8 mouse cellular contexts compared by ENCODE assay signal in the genomic region with DNA sequence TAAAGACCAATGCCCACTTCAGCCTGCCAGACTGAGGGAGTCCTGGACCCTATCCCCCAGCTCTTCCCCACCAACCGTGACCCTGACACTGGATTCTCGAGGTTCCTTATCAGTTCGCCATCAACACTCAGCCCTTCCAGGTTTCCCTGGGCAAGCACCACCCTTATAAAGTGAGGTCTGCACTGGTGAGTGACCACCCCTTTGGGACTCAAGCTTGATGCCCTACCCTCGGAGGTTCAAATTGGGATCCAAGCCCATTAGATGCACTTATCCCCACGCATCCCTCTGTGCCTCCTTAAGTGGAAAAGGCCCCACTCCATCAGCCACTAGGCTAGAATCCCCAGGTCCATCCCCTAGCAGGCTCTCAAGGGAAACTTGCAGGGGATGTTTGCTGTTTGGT. TPM values are rescaled to one million over a fixed set of nuclear protein-coding genes. Genes with fewer than 3 reads are reported as not detected.
DNase-seq lines count a peak whose midpoint lies in the region; ATAC-seq lines count a peak whose summit lies in the region.

No protein-coding gene starts in this region.

- peaks cover 52% of the 10 kb centered on the region for H3K4me1 ChIP-seq in kidney, embryonic 15.5 days
- peaks cover 55% of the 10 kb centered on the region for H3K4me1 ChIP-seq in embryonic facial prominence, embryonic 10.5 days
- H3K4me1 ChIP-seq in hindbrain, embryonic 13.5 days (replicated peaks) = peaks cover 54% of the 10 kb centered on the region
- peaks cover 37% of the 10 kb centered on the region for H3K4me1 ChIP-seq in midbrain, embryonic 12.5 days

- no peak overlapping the region for H3K9ac ChIP-seq in kidney, embryonic 15.5 days
- H3K9ac ChIP-seq in hindbrain, embryonic 13.5 days = peak overlapping the region; percentile 99
- H3K9ac ChIP-seq in midbrain, embryonic 12.5 days (replicated peaks) = no peak overlapping the region; the same call in 1 of the 2 replicates

- peak overlapping the region; percentile 83 for H3K4me2 ChIP-seq in kidney, embryonic 15.5 days
- peak overlapping the region; percentile 84 for H3K4me2 ChIP-seq in hindbrain, embryonic 13.5 days
- H3K4me2 ChIP-seq in midbrain, embryonic 12.5 days (replicated peaks) = peak overlapping the region; percentile 80

- H3K36me3 ChIP-seq in kidney, embryonic 15.5 days = no peaks in the 10 kb centered on the region
- no peaks in the 10 kb centered on the region for H3K36me3 ChIP-seq in embryonic facial prominence, embryonic 10.5 days (replicated peaks)
- H3K36me3 ChIP-seq in hindbrain, embryonic 13.5 days = no peaks in the 10 kb centered on the region
- no peaks in the 10 kb centered on the region for H3K36me3 ChIP-seq in midbrain, embryonic 12.5 days

- no peak for DNase-seq in kidney, postnatal 36 days
- DNase-seq in embryonic facial prominence, embryonic 10.5 days (ENCODE audit: low spot score) = no peak
- DNase-seq in retina, embryonic 14.5 days (ENCODE audit: low spot score) = no peak
- no peak for DNase-seq in gastrocnemius, postnatal 4 days (ENCODE audit: low spot score in 2 of 2)
- DNase-seq in spleen, adult 18-20 months = no peak

- ATAC-seq in kidney, embryonic 15.5 days (replicated peaks; ENCODE audit: low FRiP score) = no peak
- no peak for ATAC-seq in hindbrain, embryonic 13.5 days (ENCODE audit: low FRiP score)
- ATAC-seq in midbrain, embryonic 12.5 days (ENCODE audit: low FRiP score, low read depth) = no peak

- WGBS in kidney, embryonic 15.5 days = 70% methylated on average over 5 of the region's 5 CpGs
- 66% methylated on average over 5 of the region's 5 CpGs for WGBS in embryonic facial prominence, embryonic 10.5 days
- 71% methylated on average over 5 of the region's 5 CpGs for WGBS in hindbrain, embryonic 13.5 days
- 81% methylated on average over 5 of the region's 5 CpGs for WGBS in midbrain, embryonic 12.5 days

- H3K27me3 ChIP-seq in kidney, embryonic 15.5 days = peaks cover 7% of the 10 kb centered on the region; the same call in 1 of the 2 replicates
- H3K27me3 ChIP-seq in embryonic facial prominence, embryonic 10.5 days (replicated peaks; ENCODE audit: low read depth, poor library complexity, severe bottlenecking) = peaks cover 20% of the 10 kb centered on the region
- no peaks in the 10 kb centered on the region for H3K27me3 ChIP-seq in hindbrain, embryonic 13.5 days
- H3K27me3 ChIP-seq in midbrain, embryonic 12.5 days = peaks cover 5% of the 10 kb centered on the region; the same call in 1 of the 2 replicates

- peak overlapping the region; percentile 87 for H3K4me3 ChIP-seq in kidney, embryonic 15.5 days (replicated peaks)
- H3K4me3 ChIP-seq in embryonic facial prominence, embryonic 10.5 days = peak overlapping the region; percentile 73
- H3K4me3 ChIP-seq in hindbrain, embryonic 13.5 days = peak overlapping the region; percentile 86
- peak overlapping the region; percentile 90 for H3K4me3 ChIP-seq in midbrain, embryonic 12.5 days

- no peak overlapping the region for H3K27ac ChIP-seq in kidney, embryonic 15.5 days
- H3K27ac ChIP-seq in embryonic facial prominence, embryonic 10.5 days (replicated peaks) = no peak overlapping the region
- H3K27ac ChIP-seq in hindbrain, embryonic 13.5 days = 0 out of 2 replicates have a peak overlapping the region, but pooled peaks have one; percentile 40
- no peak overlapping the region for H3K27ac ChIP-seq in midbrain, embryonic 12.5 days (replicated peaks)

- H3K9me3 ChIP-seq in kidney, embryonic 15.5 days (replicated peaks) = no peaks in the 10 kb centered on the region
- H3K9me3 ChIP-seq in embryonic facial prominence, embryonic 10.5 days = no peaks in the 10 kb centered on the region
- no peaks in the 10 kb centered on the region for H3K9me3 ChIP-seq in hindbrain, embryonic 13.5 days
- no peaks in the 10 kb centered on the region for H3K9me3 ChIP-seq in midbrain, embryonic 12.5 days

RNA-seq across cellular contexts. Expression of gene Cerk, which starts 1.9 kb away (rescaled TPM):
- polyA plus RNA-seq in kidney, embryonic 15.5 days (2015; fragmentation: Nextera tagmentation; extraction: Ambion mirVana) = 12.1 and 12.4 TPM in 2 replicates
- 11.7 and 13.1 TPM in 2 replicates for polyA plus RNA-seq in embryonic facial prominence, embryonic 10.5 days (2016; fragmentation: Nextera tagmentation; extraction: Ambion mirVana)
- polyA plus RNA-seq in hindbrain, embryonic 13.5 days (2015; fragmentation: Nextera tagmentation; extraction: Ambion mirVana) = 24.3 and 24.5 TPM in 2 replicates
- 23.5 and 25.5 TPM in 2 replicates for polyA plus RNA-seq in midbrain, embryonic 12.5 days (2016; fragmentation: Nextera tagmentation; extraction: Ambion mirVana)
- total RNA-seq in gastrocnemius, postnatal 4 days (2021) = 10 to 100 TPM; 11.6 to 12.5 TPM

RNA-seq across cellular contexts. Expression of gene Tbc1d22a, which starts 30.2 kb away (rescaled TPM):
- 13.1 and 13.8 TPM in 2 replicates for polyA plus RNA-seq in kidney, embryonic 15.5 days (2015; fragmentation: Nextera tagmentation; extraction: Ambion mirVana)
- 11.2 and 11.9 TPM in 2 replicates for polyA plus RNA-seq in embryonic facial prominence, embryonic 10.5 days (2016; fragmentation: Nextera tagmentation; extraction: Ambion mirVana)
- 12.1 and 13.5 TPM in 2 replicates for polyA plus RNA-seq in hindbrain, embryonic 13.5 days (2015; fragmentation: Nextera tagmentation; extraction: Ambion mirVana)
- 12.5 and 13.7 TPM in 2 replicates for polyA plus RNA-seq in midbrain, embryonic 12.5 days (2016; fragmentation: Nextera tagmentation; extraction: Ambion mirVana)
- 10 to 100 TPM; 19.7 to 22.6 TPM for total RNA-seq in gastrocnemius, postnatal 4 days (2021)
